Mouse (Mus musculus) fat pad, adult 2 months (tissue): ENCODE data around the gene Acer3.

Experiments
- DNase-seq: peaks from one replicate; pipeline ENCODE4 v3.0.0-alpha.2; 2011; ENCODE audit warnings: low read depth, low spot score; ENCODE audit errors: extremely low read depth

Gene Acer3

GRCm38 (mm10) chr7:98157636-98158332, 163.2 kb downstream of the Acer3 start:
- no peak for DNase-seq
